Mouse (Mus musculus) liver, adult 2 months (tissue): ENCODE measurements around the gene Ascc3.

Experiments used
- CTCF ChIP-seq: fragments of 200-500 bp; IDR thresholded peaks from 2 replicates; pipeline ENCODE4 v1.5.1; 2011; ENCODE audit warnings: low read depth, low read length, control low read depth
- POLR2A ChIP-seq: fragments of 200-500 bp; IDR thresholded peaks from 2 replicates; pipeline ENCODE4 v1.6.1; 2011; ENCODE audit warnings: low read length, control low read depth; ENCODE audit not compliant: insufficient read depth; ENCODE audit errors: extremely low read depth

- no peak for TF ChIP-seq CTCF
- no peak for TF ChIP-seq POLR2A
Measured at GRCm38 (mm10) chr10:50802380-50802779, 209.9 kb downstream of the Ascc3 start.
